Mouse (Mus musculus) stomach, postnatal 0 days (tissue): ENCODE data around the gene Ccnd3. TPM values are rescaled to one million over a fixed set of nuclear protein-coding genes. Genes with fewer than 3 reads are reported as not detected.

Source experiments
- ATAC-seq: fragments of 200-750 bp; cut with Nextera tagmentation; 2 replicates; pipeline ENCODE4 v1.8.0; 2017; ENCODE audit not compliant: low FRiP score, low TSS enrichment
- DNase-seq: peaks from one replicate; pipeline ENCODE4 v3.0.0-alpha.2; 2016; ENCODE audit warnings: low spot score
- H3K27ac ChIP-seq: fragments of 300-500 bp; sonication (generic); replicated peaks from 2 replicates; pipeline ENCODE4 v1.5.1; 2014; ENCODE audit warnings: mild to moderate bottlenecking, control low read depth
- H3K27me3 ChIP-seq: fragments of 300-500 bp; sonication (generic); 2 replicates; pipeline ENCODE4 v1.6.1; 2014; ENCODE audit warnings: low read length; ENCODE audit not compliant: control insufficient read depth, insufficient read depth
- H3K36me3 ChIP-seq: fragments of 300-500 bp; sonication (generic); 2 replicates; pipeline ENCODE4 v1.6.1; 2014; ENCODE audit warnings: low read length, mixed read lengths; ENCODE audit not compliant: control insufficient read depth, insufficient read depth
- H3K4me1 ChIP-seq: fragments of 300-500 bp; sonication (generic); replicated peaks from 2 replicates; pipeline ENCODE4 v1.6.1; 2014; ENCODE audit warnings: antibody characterized with exemption; ENCODE audit not compliant: control insufficient read depth, insufficient read depth
- H3K4me2 ChIP-seq: fragments of 300-500 bp; sonication (generic); replicated peaks from 2 replicates; pipeline ENCODE4 v1.6.1; 2014; ENCODE audit warnings: low read depth, mild to moderate bottlenecking, control low read depth, moderate library complexity
- H3K4me3 ChIP-seq: fragments of 300-500 bp; sonication (generic); 2 replicates; pipeline ENCODE4 v1.5.1; 2014; ENCODE audit warnings: low read depth, low read length, control low read depth
- H3K9ac ChIP-seq: fragments of 300-500 bp; sonication (generic); 2 replicates; pipeline ENCODE4 v1.6.1; 2014; ENCODE audit warnings: mild to moderate bottlenecking, low read length, control low read depth, mixed read lengths
- H3K9me3 ChIP-seq: fragments of 300-500 bp; sonication (generic); 2 replicates; pipeline ENCODE4 v1.6.1; 2016; ENCODE audit warnings: low read length; ENCODE audit not compliant: control insufficient read depth
- CTCF ChIP-seq: IDR thresholded peaks from 2 replicates; pipeline ENCODE4 v1.5.1; 2016; ENCODE audit warnings: antibody characterized with exemption, low read depth, mild to moderate bottlenecking, moderate library complexity
- EP300 ChIP-seq: optimal IDR thresholded peaks from 2 replicates; pipeline ENCODE3; 2016; ENCODE audit warnings: antibody characterized with exemption
- WGBS: fragments of 180-500 bp; shearing (Covaris S2); extraction: QIAGEN DNeasy Blood & Tissue Kit; methylation state at CpG from one replicate; pipeline ENCODE4 v1.1.7; 2014; 5-methylcytosine and 5-hydroxymethylcytosine counted together
- polyA plus RNA-seq: library from polyadenylated mRNA; unstranded; fragments of >200 nt; fragmentation: Nextera tagmentation; extraction: Ambion mirVana; gene quantifications from 2 replicates; pipeline ENCODE4 v1.2.1, GENCODE M21; 2015

Ccnd3 gene
- polyA plus RNA-seq, 1 experiment from 2014 or later = 219 TPM

DNA sequence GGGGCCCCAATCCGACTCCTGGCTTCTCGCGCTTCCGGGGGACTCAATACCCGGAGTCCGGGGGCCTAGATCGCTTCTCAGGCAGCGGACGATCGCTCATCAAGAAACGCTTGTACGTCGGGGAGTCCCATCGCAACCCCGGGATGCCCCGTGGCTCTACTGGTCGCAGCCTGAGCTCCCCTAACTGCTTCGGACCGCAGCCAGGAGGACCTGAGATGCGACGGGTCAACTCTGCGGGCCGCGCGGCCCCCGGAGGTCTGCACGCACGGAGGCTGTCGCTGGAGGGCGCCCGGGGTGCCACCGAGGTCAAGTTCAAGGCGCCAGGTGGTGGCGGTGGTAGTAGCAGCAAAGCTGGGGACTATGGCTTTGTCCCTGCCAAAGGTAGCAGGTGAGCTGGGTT, 36.4 kb upstream of the Ccnd3 start:
- Histone ChIP-seq H3K9me3 (no peaks in the 10 kb centered on the region), H3K4me2 (peak overlapping the region; percentile 34), H3K4me3 (peak overlapping the region; percentile 24; the same call in 1 of the 2 replicates), H3K27ac (no peak overlapping the region), H3K36me3 (no peaks in the 10 kb centered on the region), H3K27me3 (no peaks in the 10 kb centered on the region), H3K9ac (no peak overlapping the region), H3K4me1 (peaks cover 3% of the 10 kb centered on the region; the same call in 1 of the 2 replicates)
- DNase-seq = no peak
- whole genome bisulfite sequencing = 35% methylated on average over 34 of the region's 34 CpGs
- TF ChIP-seq EP300 (no peak), CTCF (peak; percentile 29)
- ATAC-seq = no peak

DNA sequence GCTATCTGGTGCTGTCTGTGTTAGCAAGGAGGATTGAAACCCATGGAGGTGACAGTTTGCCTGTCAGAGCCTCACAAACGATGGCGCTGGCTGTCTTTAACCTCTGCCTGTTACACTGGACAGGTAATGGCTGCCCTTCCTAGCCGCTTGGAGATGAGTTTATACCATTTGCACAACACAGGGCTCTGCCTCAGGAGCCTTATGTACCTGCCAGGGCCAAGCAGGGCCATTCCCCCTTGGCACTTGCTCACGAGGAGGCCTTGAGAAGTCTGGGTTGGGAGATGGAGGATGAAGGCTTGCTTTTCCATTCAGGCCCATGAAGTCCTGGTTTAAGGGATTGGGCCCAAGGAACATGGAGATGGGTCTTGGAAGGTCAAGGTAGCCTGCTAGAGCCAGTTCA, 35.2 kb upstream of the Ccnd3 start:
- no peak overlapping the region for H3K4me2 ChIP-seq
- DNase-seq (no peak), ATAC-seq (no peak)
- TF ChIP-seq EP300 (no peak), CTCF (no peak)
- H3K27me3 ChIP-seq = no peaks in the 10 kb centered on the region
- peaks cover 3% of the 10 kb centered on the region; the same call in 1 of the 2 replicates for H3K4me1 ChIP-seq
- H3K9ac ChIP-seq = no peak overlapping the region
- 90% methylated on average over 4 of the region's 4 CpGs for WGBS
- H3K9me3 ChIP-seq = no peaks in the 10 kb centered on the region
- H3K36me3 ChIP-seq = no peaks in the 10 kb centered on the region
- no peak overlapping the region for H3K4me3 ChIP-seq
- H3K27ac ChIP-seq = no peak overlapping the region

DNA sequence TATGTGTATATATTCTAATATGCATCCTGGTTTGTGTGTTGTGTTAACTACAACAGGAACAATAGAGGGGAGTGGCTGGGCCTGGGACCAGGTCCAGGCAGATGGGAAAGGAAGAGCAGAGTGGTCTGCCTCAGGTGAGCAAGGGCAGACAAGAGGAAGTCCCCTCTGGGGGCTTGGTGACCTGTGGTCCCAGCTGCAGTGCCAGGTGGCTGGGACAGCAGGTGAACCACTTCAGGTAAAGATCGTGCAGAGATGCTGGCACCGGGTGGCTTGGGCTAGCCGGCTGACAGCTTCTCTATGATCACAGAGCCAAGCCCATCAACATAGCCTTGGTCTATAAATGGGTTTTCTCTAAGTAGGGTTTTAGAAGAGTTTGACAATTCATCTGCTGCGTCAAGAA, 34.7 kb upstream of the Ccnd3 start:
- WGBS = 57% methylated on average over 4 of the region's 4 CpGs
- Histone ChIP-seq H3K9ac (no peak overlapping the region), H3K4me3 (no peak overlapping the region), H3K36me3 (no peaks in the 10 kb centered on the region), H3K27ac (no peak overlapping the region), H3K9me3 (no peaks in the 10 kb centered on the region), H3K27me3 (no peaks in the 10 kb centered on the region), H3K4me2 (no peak overlapping the region), H3K4me1 (peaks cover 3% of the 10 kb centered on the region; the same call in 1 of the 2 replicates)
- TF ChIP-seq EP300 (no peak), CTCF (no peak)
- DNase-seq = no peak
- no peak for ATAC-seq

DNA sequence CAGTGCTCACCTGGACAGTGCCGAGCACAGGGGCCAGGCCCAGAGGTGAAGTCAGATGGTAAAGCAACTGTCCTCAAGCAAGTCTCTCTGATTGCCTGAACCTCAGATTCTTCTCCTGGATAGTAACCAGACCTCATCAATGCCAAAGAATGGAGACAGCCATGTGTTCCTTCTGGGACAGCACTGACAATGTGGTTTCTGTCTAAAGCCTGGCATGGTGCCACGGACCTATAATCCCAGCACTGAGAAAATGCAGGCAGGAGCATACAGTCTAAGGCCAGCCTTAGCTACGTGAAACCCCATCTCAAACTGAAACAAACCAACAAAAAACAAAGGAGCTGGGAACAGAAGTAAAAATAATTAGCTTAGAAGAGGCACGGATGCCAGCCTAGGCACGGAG, 34.2 kb upstream of the Ccnd3 start:
- ATAC-seq (no peak), DNase-seq (no peak)
- Histone ChIP-seq H3K27me3 (no peaks in the 10 kb centered on the region), H3K9ac (no peak overlapping the region), H3K4me2 (no peak overlapping the region), H3K4me1 (peaks cover 3% of the 10 kb centered on the region; the same call in 1 of the 2 replicates), H3K27ac (0 out of 2 replicates have a peak overlapping the region, but pooled peaks have one; percentile 41), H3K4me3 (no peak overlapping the region), H3K9me3 (no peaks in the 10 kb centered on the region), H3K36me3 (no peaks in the 10 kb centered on the region)
- 39% methylated on average over 5 of the region's 5 CpGs for WGBS
- TF ChIP-seq CTCF = no peak
- TF ChIP-seq EP300 = no peak

DNA sequence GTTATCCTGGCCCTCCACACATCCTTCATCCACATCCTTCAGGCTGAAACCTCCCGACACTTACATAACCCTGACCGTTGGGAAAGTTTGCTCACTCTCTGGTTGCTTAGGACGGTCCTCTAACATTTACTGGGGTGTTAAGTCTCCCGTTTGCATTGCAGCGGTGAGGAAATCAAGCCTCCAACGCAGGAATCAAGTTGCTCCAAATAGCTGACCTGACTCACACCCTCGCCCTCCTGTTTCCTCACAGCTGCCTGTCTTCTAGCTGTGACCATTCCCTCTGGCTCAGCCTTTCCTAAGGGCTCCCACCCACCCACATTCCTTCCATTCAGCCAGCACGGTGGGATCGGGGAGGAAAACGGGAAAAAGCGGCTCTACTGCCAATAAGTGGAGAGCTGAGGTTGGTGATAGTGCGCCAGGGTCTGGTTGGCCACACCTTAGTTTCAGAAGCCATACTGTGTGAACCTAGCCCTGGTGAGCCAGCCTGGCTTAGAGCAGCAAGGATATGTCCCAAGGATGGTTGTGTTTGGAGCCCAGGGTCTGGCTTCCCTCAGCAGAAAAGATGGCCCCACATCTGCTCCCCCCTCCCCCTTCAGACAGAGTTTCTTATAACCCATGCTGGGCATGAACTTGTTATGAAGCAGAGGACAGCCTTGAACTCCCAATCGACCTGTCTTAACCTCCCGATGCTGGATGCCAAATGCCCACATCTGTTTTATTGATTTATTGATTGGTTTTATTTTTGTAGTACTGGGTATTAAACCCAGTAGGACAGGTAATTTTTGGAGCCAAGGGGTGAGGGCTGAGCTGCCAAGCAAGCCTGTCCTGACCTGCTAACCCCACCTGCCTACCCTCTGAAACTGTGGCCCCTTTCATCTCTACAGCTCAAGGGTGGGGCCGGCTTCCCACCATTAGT, 32.2 kb upstream of the Ccnd3 start:
- Histone ChIP-seq H3K9me3 (no peaks in the 10 kb centered on the region), H3K9ac (no peak overlapping the region), H3K4me1 (peaks cover 3% of the 10 kb centered on the region; the same call in 1 of the 2 replicates), H3K27ac (peak overlapping the region; percentile 76), H3K4me3 (no peak overlapping the region), H3K4me2 (no peak overlapping the region), H3K36me3 (no peaks in the 10 kb centered on the region), H3K27me3 (no peaks in the 10 kb centered on the region)
- ATAC-seq = no peak; the same call in 1 of the 2 replicates
- TF ChIP-seq EP300 = no peak
- TF ChIP-seq CTCF = no peak
- no peak for DNase-seq
- 23% methylated on average over 15 of the region's 15 CpGs for WGBS
